Mouse (Mus musculus): Measurements from ENCODE around the gene Olfr884. TPM values are rescaled to one million over a fixed set of nuclear protein-coding genes. Genes with fewer than 3 reads are reported as not detected.

The Olfr884 gene
- not detected for polyA plus RNA-seq (2017; shearing (Covaris generic))

DNA sequence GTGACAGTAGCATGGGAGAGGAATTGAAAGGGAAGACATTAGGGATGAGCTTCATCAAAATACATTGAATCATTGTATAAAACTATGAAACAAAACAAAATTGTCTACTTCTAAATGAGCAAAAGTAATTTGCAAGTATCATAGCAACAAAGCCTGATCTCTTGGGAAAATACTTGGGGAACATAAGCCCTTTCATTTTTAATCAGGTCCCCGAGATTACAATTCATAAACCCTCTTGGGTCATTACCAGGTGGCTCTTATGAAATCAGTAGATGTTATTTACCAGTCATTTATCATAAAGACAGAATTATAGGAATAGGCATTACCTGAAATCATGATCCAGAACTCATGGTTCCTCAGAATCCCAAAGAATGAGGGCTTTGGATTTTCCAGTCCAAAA, at the start of gene Olfr884:
Gene Olfr884, plus strand, starts transcription at position 301 of the 400 bp plus-strand sequence.

DNA sequence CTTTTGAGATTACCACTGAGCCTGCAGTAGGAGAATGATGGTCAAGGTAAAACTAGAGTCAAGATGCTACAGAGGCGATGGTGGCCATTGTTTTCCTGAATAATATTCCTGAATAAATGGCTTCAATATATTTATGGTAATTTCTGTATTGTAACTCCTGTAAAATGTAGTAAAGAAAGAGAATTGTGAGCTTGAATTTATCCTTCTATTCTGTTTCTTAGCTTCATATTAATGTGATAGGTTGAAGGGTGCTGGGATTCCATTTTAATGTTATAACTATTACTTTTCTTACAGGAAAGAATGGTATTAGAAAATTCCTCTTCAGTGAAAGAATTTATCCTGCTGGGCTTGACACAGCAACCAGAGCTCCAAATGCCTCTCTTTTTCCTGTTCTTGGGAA, 20.8 kb upstream of the Olfr884 start, which contains the start of gene Olfr883:
Gene Olfr883, plus strand, starts transcription at position 301 of the 400 bp plus-strand sequence.

DNA sequence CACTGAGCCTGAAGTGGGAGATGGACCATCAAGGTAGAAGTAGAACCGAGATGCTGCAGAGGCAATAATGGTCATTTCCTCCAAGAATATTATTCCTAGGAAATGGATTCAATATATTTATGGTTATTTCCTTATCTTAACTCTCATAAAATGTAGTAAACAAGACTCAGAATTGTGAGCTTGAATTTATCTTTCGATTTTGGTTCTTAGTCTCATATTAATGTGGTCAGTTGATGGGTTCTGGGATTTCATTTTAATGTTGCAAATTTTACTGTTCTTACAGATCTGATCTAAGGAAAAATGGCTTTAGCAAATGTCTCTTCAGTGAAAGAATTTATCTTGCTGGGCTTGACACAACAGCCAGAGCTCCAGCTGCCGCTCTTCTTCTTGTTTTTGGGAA, 14.7 kb downstream of the Olfr884 start, which contains the start of gene Olfr885:
Gene Olfr885, plus strand, starts transcription at position 301 of the 400 bp plus-strand sequence.

DNA sequence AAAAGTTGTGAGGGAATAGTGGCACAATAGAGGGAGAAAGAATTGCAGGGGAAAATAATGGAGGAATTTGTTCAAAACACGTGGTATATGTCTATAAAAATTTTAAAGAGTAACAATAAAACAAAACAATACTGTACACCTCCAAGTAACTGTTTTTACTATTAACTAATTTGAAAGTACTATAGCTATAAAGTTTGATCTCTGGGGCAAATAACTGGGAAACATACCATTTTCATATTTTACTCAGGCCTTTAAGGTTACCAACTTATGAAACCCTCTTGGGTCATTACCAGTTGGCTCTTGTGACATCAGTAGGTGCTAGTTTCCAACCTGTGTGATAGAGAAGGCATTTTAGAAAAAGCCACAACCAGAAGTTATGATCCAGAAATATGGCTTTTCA, 37.4 kb downstream of the Olfr884 start, which contains the start of gene Olfr887:
Gene Olfr887, plus strand, starts transcription at position 301 of the 400 bp plus-strand sequence.

Other genes with a start within 250 kb of the Olfr884 start
- gene Olfr876, start 243.5 kb upstream of the Olfr884 start, polyA plus RNA-seq (2017; shearing (Covaris generic)), result 0.06 TPM
- 0.08 TPM for gene Olfr877, start 192.3 kb upstream of the Olfr884 start, polyA plus RNA-seq (2017; shearing (Covaris generic))
- 0.02 TPM for gene Olfr145, start 149.8 kb upstream of the Olfr884 start, polyA plus RNA-seq (2017; shearing (Covaris generic))
- gene Olfr878, start 128.7 kb upstream of the Olfr884 start, polyA plus RNA-seq (2017; shearing (Covaris generic)), result 0.14 TPM
- not detected for gene Olfr881, start 54.7 kb upstream of the Olfr884 start, polyA plus RNA-seq (2017; shearing (Covaris generic))
- gene Olfr883, start 20.7 kb upstream of the Olfr884 start, polyA plus RNA-seq (2017; shearing (Covaris generic)), result not detected
- not detected for gene Olfr885, start 14.8 kb downstream of the Olfr884 start, polyA plus RNA-seq (2017; shearing (Covaris generic))
- 0.06 TPM for gene Olfr887, start 37.5 kb downstream of the Olfr884 start, polyA plus RNA-seq (2017; shearing (Covaris generic))
- gene Olfr888, start 61.6 kb downstream of the Olfr884 start, polyA plus RNA-seq (2017; shearing (Covaris generic)), result 0.10 TPM
- gene Olfr889, start 68.6 kb downstream of the Olfr884 start, polyA plus RNA-seq (2017; shearing (Covaris generic)), result 0.11 TPM
- 0.04 TPM for gene Olfr890, start 96.0 kb downstream of the Olfr884 start, polyA plus RNA-seq (2017; shearing (Covaris generic))
- gene Olfr891, start 134.3 kb downstream of the Olfr884 start, polyA plus RNA-seq (2017; shearing (Covaris generic)), result not detected
- not detected for gene Olfr893, start 161.8 kb downstream of the Olfr884 start, polyA plus RNA-seq (2017; shearing (Covaris generic))
- gene Olfr894, start 171.5 kb downstream of the Olfr884 start, polyA plus RNA-seq (2017; shearing (Covaris generic)), result not detected
- gene Olfr143, start 206.2 kb downstream of the Olfr884 start, polyA plus RNA-seq (2017; shearing (Covaris generic)), result not detected
- gene Olfr895, start 221.3 kb downstream of the Olfr884 start, polyA plus RNA-seq (2017; shearing (Covaris generic)), result not detected
- not detected for gene Olfr896-ps1, start 244.6 kb downstream of the Olfr884 start, polyA plus RNA-seq (2017; shearing (Covaris generic))

Data from CD4-positive, CD25-positive, alpha-beta regulatory T cell (primary cell).